Mouse (Mus musculus) ES-Bruce4 (cell line): ENCODE data around the gene Plxna4. TPM values are rescaled to one million over a fixed set of nuclear protein-coding genes. Genes with fewer than 3 reads are reported as not detected.

Source experiments
- H3K27ac ChIP-seq: 2 replicates; pipeline ENCODE4 v1.5.1; 2012; ENCODE audit warnings: low read length, inconsistent platforms; ENCODE audit not compliant: insufficient read depth
- H3K27me3 ChIP-seq: 2 replicates; pipeline ENCODE4 v1.6.1; 2012; ENCODE audit warnings: mild to moderate bottlenecking, low read length, inconsistent platforms; ENCODE audit not compliant: control insufficient read depth, poor library complexity, insufficient read depth, severe bottlenecking
- H3K36me3 ChIP-seq: 2 replicates; pipeline ENCODE4 v1.6.1; 2012; ENCODE audit warnings: inconsistent platforms, mild to moderate bottlenecking, low read length, moderate library complexity; ENCODE audit not compliant: control insufficient read depth, poor library complexity, insufficient read depth, severe bottlenecking
- H3K4me1 ChIP-seq: one replicate; pipeline ENCODE4 v1.8.1; 2011; ENCODE audit warnings: low read length; ENCODE audit not compliant: control insufficient read depth, insufficient read depth
- H3K4me3 ChIP-seq: 2 replicates; pipeline ENCODE4 v1.5.1; 2011; ENCODE audit warnings: low read depth, mild to moderate bottlenecking, low read length
- H3K9ac ChIP-seq: 2 replicates; pipeline ENCODE4 v1.6.1; 2012; ENCODE audit warnings: low read depth, mild to moderate bottlenecking, inconsistent platforms; ENCODE audit not compliant: poor library complexity, severe bottlenecking
- H3K9me3 ChIP-seq: replicated peaks from 2 replicates; pipeline ENCODE4 v1.6.1; 2012; ENCODE audit warnings: mild to moderate bottlenecking, low read length, inconsistent platforms; ENCODE audit not compliant: control insufficient read depth, poor library complexity, insufficient read depth, severe bottlenecking
- CTCF ChIP-seq: IDR thresholded peaks from one replicate; pipeline ENCODE4 v1.8.1; 2011; ENCODE audit warnings: low read depth, low read length
- EP300 ChIP-seq: IDR thresholded peaks from 2 replicates; pipeline ENCODE4 v1.6.1; 2011; ENCODE audit warnings: low read depth, low read length; ENCODE audit not compliant: insufficient read depth
- POLR2A ChIP-seq: IDR thresholded peaks from one replicate; pipeline ENCODE4 v1.8.1; 2011; ENCODE audit warnings: low read length; ENCODE audit not compliant: insufficient read depth
- polyA plus RNA-seq: library from polyadenylated mRNA; stranded (reverse); fragments of >200 nt; gene quantifications from 2 replicates; pipeline ENCODE4 v1.2.4, GENCODE M21; 2011; ENCODE audit warnings: low read depth; ENCODE audit not compliant: missing spikeins, insufficient read depth, insufficient read length

The Plxna4 gene
- polyA plus RNA-seq, 1 experiment, result 0.33 TPM

DNA sequence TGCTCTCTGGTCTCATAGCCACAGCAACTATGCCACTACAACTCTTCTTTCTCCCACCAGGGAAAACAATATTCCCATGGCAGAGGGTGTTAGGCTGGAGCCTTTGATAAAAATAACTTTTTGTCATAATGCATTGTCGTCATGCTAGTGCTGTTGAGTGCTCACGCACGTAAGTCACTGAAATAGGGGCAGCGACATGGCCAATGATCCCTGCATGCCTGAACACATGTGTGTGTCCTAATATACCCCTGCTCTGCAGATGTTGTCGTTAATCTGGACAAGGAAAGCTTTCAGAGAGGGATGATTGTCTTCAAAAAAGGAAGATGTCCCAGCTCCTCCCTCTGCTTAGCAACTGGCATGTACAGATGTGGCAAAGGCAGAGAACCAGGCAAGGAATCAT lies 223.1 kb downstream of the Plxna4 start:
- Histone ChIP-seq H3K27ac (no peak overlapping the region), H3K9ac (no peak overlapping the region), H3K4me1 (no peaks in the 10 kb centered on the region), H3K4me3 (no peak overlapping the region), H3K9me3 (no peaks in the 10 kb centered on the region; the same call in 1 of the 2 replicates), H3K36me3 (no peaks in the 10 kb centered on the region), H3K27me3 (no peaks in the 10 kb centered on the region)
- TF ChIP-seq CTCF (no peak), POLR2A (no peak), EP300 (no peak)

DNA sequence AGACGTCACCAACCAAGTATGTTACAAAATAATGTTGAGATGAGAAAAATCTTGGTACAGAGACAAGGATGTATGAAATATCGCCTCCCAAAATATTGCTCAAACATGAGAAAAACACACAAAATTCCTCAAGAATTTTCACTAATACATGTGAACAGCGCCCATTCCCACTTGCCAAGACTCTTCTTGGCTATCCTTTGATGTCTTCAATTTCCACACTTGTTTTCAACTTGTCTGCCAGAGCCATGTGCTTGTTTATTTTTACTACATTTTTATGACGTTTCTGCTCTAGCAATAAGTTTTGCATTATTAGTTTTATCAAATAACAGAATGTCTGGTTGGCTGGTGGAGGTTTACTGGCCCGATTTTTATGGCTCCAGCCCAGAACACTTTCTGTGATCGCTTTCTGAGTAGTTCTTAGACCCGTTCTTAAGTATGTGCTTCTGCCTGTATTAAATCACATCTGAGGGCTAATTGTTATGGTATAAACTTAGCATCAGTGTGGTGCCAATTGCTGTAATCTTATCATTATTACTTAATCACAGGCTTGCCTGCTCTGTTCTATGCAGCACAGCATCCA lies 224.4 kb downstream of the Plxna4 start:
- Histone ChIP-seq H3K4me1 (no peaks in the 10 kb centered on the region), H3K27ac (no peak overlapping the region), H3K36me3 (no peaks in the 10 kb centered on the region), H3K9me3 (no peaks in the 10 kb centered on the region; the same call in 1 of the 2 replicates), H3K9ac (no peak overlapping the region), H3K27me3 (no peaks in the 10 kb centered on the region), H3K4me3 (no peak overlapping the region)
- TF ChIP-seq EP300 (no peak), POLR2A (no peak), CTCF (no peak)

DNA sequence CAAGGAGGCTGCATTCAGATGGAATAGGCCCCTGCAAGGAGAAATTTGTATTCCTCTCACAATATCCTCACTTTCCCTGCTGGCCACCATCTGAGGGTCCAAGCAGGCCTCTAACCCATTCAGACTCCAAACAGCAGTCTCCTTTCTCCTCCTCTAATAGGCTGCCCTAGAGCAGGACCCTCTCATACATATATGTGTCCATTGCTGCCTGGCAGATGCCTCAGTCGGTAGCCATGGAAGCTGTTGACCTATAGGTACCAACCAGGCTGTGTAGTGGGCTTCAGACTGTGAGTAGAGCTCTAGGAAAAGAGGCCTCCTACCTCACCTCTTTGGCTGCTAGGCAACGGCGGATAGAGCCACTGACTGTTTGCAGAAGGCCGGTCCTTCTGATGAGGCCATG lies 225.6 kb downstream of the Plxna4 start:
- TF ChIP-seq CTCF, result no peak
- TF ChIP-seq EP300, result no peak
- TF ChIP-seq POLR2A, result no peak
- H3K27me3 ChIP-seq, result no peaks in the 10 kb centered on the region
- H3K4me1 ChIP-seq, result no peaks in the 10 kb centered on the region
- H3K9ac ChIP-seq, result no peak overlapping the region
- no peaks in the 10 kb centered on the region for H3K36me3 ChIP-seq
- H3K9me3 ChIP-seq, result no peaks in the 10 kb centered on the region; the same call in 1 of the 2 replicates
- H3K4me3 ChIP-seq, result no peak overlapping the region
- no peak overlapping the region for H3K27ac ChIP-seq

DNA sequence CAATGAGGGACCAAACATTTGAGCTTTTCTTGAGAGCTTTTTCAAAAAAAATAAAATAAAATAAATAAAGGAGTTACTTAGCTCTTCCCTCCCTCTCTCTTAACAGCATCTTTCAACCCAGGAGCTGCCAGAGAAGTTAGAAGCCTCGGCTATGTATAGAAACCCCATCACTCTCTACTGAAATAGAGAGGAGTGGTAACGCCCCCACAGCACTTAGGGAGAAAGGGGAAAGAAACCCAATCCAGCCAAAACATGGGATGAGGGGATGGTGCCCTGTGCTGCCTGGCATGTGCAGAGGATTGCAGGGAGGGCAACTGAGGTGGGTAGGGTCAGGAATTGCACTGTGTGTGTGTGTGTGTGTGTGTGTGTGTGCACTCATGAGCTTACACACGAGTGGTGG lies 228.3 kb downstream of the Plxna4 start:
- no peaks in the 10 kb centered on the region for H3K36me3 ChIP-seq
- no peak overlapping the region for H3K27ac ChIP-seq
- H3K9me3 ChIP-seq, result no peaks in the 10 kb centered on the region
- no peak overlapping the region for H3K9ac ChIP-seq
- H3K27me3 ChIP-seq, result no peaks in the 10 kb centered on the region
- no peaks in the 10 kb centered on the region for H3K4me1 ChIP-seq
- TF ChIP-seq EP300 (no peak), POLR2A (no peak), CTCF (no peak)
- H3K4me3 ChIP-seq, result no peak overlapping the region

DNA sequence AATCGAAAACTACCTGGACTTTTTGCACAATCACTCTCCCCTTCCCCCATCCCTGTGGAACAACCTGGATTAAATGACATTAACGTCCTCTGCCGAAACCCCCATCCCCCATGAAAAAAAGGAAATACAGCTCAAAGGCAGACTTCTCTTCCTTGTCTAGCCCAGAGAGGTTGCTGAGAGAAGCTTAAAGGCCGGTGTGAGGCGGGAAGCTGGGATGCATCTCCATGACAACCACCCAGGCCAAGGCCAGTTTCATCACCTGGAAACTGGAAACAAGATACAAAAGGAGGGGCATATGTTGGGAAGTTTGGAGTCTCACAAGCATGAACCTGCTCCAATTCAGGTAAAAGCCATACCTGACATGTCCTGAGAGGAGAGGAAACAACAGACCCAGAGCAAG lies 230.5 kb downstream of the Plxna4 start:
- H3K9ac ChIP-seq, result no peak overlapping the region
- H3K27ac ChIP-seq, result no peak overlapping the region
- TF ChIP-seq EP300 (no peak), POLR2A (no peak), CTCF (no peak)
- H3K9me3 ChIP-seq, result no peaks in the 10 kb centered on the region
- no peaks in the 10 kb centered on the region for H3K36me3 ChIP-seq
- no peaks in the 10 kb centered on the region for H3K4me1 ChIP-seq
- H3K4me3 ChIP-seq, result no peak overlapping the region
- H3K27me3 ChIP-seq, result no peaks in the 10 kb centered on the region

DNA sequence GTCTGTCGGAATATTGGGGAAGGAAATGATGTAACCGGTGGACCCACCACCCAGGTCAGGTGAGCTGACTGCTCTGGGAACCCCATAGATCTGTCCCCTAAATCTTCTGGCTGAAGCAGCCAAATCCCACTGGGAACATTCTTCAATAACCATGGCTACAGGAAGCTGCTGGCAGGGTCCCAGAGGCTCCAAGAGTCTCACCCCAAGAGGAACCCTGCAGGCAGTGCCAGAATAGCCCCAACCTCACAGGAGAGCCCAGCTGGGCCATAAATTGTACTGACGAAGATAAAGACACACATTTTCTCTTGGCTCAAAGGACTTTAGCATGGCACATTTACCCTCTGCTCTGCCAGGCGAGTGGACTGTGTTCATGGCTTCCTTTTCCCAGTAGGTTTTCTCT lies 232.4 kb downstream of the Plxna4 start:
- Histone ChIP-seq H3K4me3 (no peak overlapping the region), H3K27me3 (no peaks in the 10 kb centered on the region), H3K36me3 (no peaks in the 10 kb centered on the region), H3K27ac (no peak overlapping the region), H3K4me1 (no peaks in the 10 kb centered on the region), H3K9ac (no peak overlapping the region), H3K9me3 (no peaks in the 10 kb centered on the region)
- TF ChIP-seq POLR2A (no peak), CTCF (no peak), EP300 (no peak)
